Mouse (Mus musculus): ENCODE data around the gene Lmnb2. TPM values are rescaled to one million over a fixed set of nuclear protein-coding genes. Genes with fewer than 3 reads are reported as not detected.

The Lmnb2 gene
- polyA plus RNA-seq, 2 experiments: 2.8 to 11.3 TPM

GRCm38 (mm10) chr10:80936810-80937164, 18.7 kb upstream of the Lmnb2 start:
- Histone ChIP-seq H3K4me1 (replicated peaks; ENCODE audit: control insufficient read depth in 2 of 2, insufficient read depth in 2 of 2, low read length in 1 of 2) (peaks cover 9 to 20% of the 10 kb centered on the region in 2 experiments), H3K27me3 (ENCODE audit: control insufficient read depth, insufficient read depth, low read length) (peaks cover 67% of the 10 kb centered on the region), H3K36me3 (replicated peaks; ENCODE audit: control insufficient read depth, insufficient read depth, low read depth) (no peaks in the 10 kb centered on the region), H3K4me2 (ENCODE audit: low read depth) (peak overlapping the region; percentile 44; the same call in 1 of the 2 replicates), H3K9ac (replicated peaks) (no peak overlapping the region), H3K4me3 (ENCODE audit: insufficient read depth in 1 of 2, low read depth in 2 of 2, low read length in 2 of 2) (no peak overlapping the region), H3K27ac (no peak overlapping the region), H3K9me3 (ENCODE audit: control insufficient read depth, low read length) (no peaks in the 10 kb centered on the region)
- ATAC-seq (ENCODE audit: insufficient read depth) (no peak), DNase-seq (ENCODE audit: low read depth in 3 of 3, low spot score in 3 of 3) (no peak)
- TF ChIP-seq EP300 (IDR thresholded peaks at IDR 0.05; ENCODE audit: low read depth) (no peak), CTCF (IDR thresholded peaks at IDR 0.05; ENCODE audit: low read depth) (no peak)
- 19% methylated on average over 6 of the region's 6 CpGs for WGBS (ENCODE audit: insufficient replicate concordance)

DNA sequence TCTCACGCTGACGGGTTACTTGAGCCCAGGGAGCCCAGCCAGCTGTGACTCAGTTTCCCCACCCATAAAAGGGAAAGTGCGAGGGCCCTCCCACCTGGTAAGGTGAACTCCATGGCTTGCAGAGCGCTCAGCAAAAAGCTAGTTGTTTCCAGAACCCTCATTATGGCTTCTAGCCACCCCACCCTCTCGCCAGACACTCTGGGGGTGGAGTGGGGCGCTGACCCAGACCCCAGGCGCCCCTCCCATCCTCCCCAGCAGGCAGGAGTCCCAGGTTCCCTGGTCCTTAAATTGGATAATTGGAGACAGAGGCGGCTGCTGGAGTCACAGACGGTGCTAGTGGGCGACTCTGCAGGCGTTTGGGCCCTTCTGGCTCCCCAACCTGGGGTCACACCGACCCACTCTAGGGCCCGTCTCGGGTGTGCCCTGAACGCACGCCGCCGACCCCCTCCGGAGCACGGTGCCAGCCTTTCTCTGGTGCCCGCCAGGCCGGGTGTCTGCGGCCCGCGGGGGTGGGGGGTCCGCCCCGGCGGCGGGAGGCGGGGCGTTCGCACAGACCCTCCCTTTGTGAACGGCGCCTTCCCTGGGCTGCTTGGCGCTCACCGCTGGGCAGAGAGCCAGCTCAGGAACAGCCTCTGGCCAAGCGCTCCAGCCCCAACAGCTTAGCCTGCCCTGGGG, 18.2 kb upstream of the Lmnb2 start:
- Histone ChIP-seq H3K4me1 (replicated peaks; ENCODE audit: control insufficient read depth in 2 of 2, insufficient read depth in 2 of 2, low read length in 1 of 2) (peaks cover 9 to 19% of the 10 kb centered on the region in 2 experiments), H3K4me3 (ENCODE audit: insufficient read depth in 1 of 2, low read depth in 2 of 2, low read length in 2 of 2) (no peak overlapping the region), H3K4me2 (ENCODE audit: low read depth) (peak overlapping the region; percentile 44), H3K9me3 (ENCODE audit: control insufficient read depth, low read length) (no peaks in the 10 kb centered on the region), H3K27me3 (ENCODE audit: control insufficient read depth, insufficient read depth, low read length) (peaks cover 73% of the 10 kb centered on the region), H3K36me3 (replicated peaks; ENCODE audit: control insufficient read depth, insufficient read depth, low read depth) (no peaks in the 10 kb centered on the region), H3K27ac (no peak overlapping the region), H3K9ac (replicated peaks) (no peak overlapping the region)
- 3% methylated on average over 37 of the region's 37 CpGs for WGBS (ENCODE audit: insufficient replicate concordance)
- TF ChIP-seq CTCF (IDR thresholded peaks at IDR 0.05; ENCODE audit: low read depth) (no peak), EP300 (IDR thresholded peaks at IDR 0.05; ENCODE audit: low read depth) (no peak)
- DNase-seq (ENCODE audit: low read depth in 3 of 3, low spot score in 3 of 3): no peak
- ATAC-seq (ENCODE audit: insufficient read depth): no peak

- Histone ChIP-seq H3K4me1 (replicated peaks; ENCODE audit: control insufficient read depth in 2 of 2, insufficient read depth in 2 of 2, low read length in 1 of 2) (peaks cover 9 to 17% of the 10 kb centered on the region in 2 experiments), H3K27ac (no peak overlapping the region), H3K9ac (replicated peaks) (no peak overlapping the region), H3K27me3 (ENCODE audit: control insufficient read depth, insufficient read depth, low read length) (peaks cover 78% of the 10 kb centered on the region), H3K4me2 (ENCODE audit: low read depth) (no peak overlapping the region), H3K9me3 (ENCODE audit: control insufficient read depth, low read length) (no peaks in the 10 kb centered on the region), H3K36me3 (replicated peaks; ENCODE audit: control insufficient read depth, insufficient read depth, low read depth) (no peaks in the 10 kb centered on the region), H3K4me3 (ENCODE audit: insufficient read depth in 1 of 2, low read depth in 2 of 2, low read length in 2 of 2) (no peak overlapping the region)
- TF ChIP-seq EP300 (IDR thresholded peaks at IDR 0.05; ENCODE audit: low read depth) (no peak), CTCF (IDR thresholded peaks at IDR 0.05; ENCODE audit: low read depth) (no peak)
- ATAC-seq (ENCODE audit: insufficient read depth) (no peak), DNase-seq (ENCODE audit: low read depth in 3 of 3, low spot score in 3 of 3) (no peak)
- WGBS (ENCODE audit: insufficient replicate concordance): 10% methylated on average over 17 of the region's 17 CpGs
These were observed 17.7 kb upstream of the Lmnb2 start for GRCm38 (mm10) chr10:80935698-80936097.

DNA sequence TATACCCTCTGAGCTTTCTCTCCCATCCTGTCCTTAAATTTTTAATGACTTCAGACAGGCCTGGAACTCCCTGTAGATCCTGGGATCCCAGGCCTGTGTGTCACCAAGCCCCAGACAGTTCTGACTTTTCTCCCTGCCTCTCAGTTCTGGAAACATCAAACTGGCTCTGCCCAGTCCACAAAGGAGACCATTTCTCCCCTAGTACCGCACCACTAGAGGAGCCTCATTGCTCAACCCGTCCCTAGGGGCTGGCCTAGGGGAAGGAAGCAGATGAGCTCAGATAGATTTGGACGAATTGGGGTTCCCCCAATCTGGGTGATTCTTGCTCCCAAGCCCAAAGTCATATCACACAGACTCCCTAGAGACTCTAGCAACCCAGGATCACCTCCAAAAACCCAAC, 17.2 kb upstream of the Lmnb2 start:
- peaks cover 6 to 14% of the 10 kb centered on the region in 2 experiments for H3K4me1 ChIP-seq (replicated peaks; ENCODE audit: control insufficient read depth in 2 of 2, insufficient read depth in 2 of 2, low read length in 1 of 2)
- H3K27me3 ChIP-seq (ENCODE audit: control insufficient read depth, insufficient read depth, low read length): peaks cover 83% of the 10 kb centered on the region
- H3K9ac ChIP-seq (replicated peaks): no peak overlapping the region
- H3K4me2 ChIP-seq (ENCODE audit: low read depth): no peak overlapping the region
- DNase-seq (ENCODE audit: low read depth in 3 of 3, low spot score in 3 of 3) (no peak), ATAC-seq (ENCODE audit: insufficient read depth) (no peak)
- no peaks in the 10 kb centered on the region for H3K36me3 ChIP-seq (replicated peaks; ENCODE audit: control insufficient read depth, insufficient read depth, low read depth)
- H3K27ac ChIP-seq: no peak overlapping the region
- 6% methylated on average over 3 of the region's 3 CpGs for WGBS (ENCODE audit: insufficient replicate concordance)
- H3K9me3 ChIP-seq (ENCODE audit: control insufficient read depth, low read length): no peaks in the 10 kb centered on the region
- TF ChIP-seq EP300 (IDR thresholded peaks at IDR 0.05; ENCODE audit: low read depth) (no peak), CTCF (IDR thresholded peaks at IDR 0.05; ENCODE audit: low read depth) (no peak)
- no peak overlapping the region for H3K4me3 ChIP-seq (ENCODE audit: insufficient read depth in 1 of 2, low read depth in 2 of 2, low read length in 2 of 2)

DNA sequence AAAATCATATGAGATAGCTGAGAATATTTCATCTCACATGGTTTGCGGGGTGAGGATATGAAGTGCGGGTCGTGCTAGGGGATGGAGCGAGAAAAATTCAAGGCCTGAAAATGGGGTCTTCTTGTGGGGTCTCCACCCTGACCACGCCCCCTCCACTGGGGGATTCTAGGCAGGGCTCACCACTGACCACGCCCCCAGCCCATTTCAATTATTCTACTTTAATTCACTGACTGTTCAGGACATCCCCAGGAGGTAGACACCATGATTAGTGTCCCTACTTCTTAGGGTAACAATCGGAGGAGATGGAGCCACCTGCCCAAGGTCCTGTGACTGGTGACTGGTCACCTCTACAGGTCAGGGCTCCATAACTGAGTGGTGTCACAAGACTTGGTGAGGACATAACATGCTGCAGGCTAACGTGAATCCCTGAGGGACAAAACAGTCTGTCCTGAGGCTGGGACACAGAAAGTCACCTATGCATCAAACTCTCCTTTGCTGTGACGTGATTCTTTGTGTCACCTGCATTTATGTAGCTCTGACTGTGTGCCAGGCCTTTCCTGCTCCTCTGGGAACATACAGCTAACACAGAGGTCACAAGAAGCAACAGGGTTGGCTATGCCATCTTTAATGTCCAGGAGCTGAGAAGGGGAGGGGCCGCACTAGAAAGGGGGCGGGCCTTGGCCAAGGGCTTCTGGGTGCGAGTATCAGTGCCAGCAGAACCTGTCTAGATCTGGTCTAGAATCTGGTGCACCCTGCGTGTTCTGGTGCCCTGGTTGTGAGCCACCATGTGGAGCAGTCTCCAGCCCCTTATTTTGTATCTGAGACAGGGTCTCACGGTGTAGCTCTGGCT, 16.3 kb upstream of the Lmnb2 start:
- peaks cover 2 to 8% of the 10 kb centered on the region in 2 experiments for H3K4me1 ChIP-seq (replicated peaks; ENCODE audit: control insufficient read depth in 2 of 2, insufficient read depth in 2 of 2, low read length in 1 of 2)
- 49% methylated on average over 14 of the region's 14 CpGs for WGBS (ENCODE audit: insufficient replicate concordance)
- no peak overlapping the region for H3K27ac ChIP-seq
- H3K27me3 ChIP-seq (ENCODE audit: control insufficient read depth, insufficient read depth, low read length): peaks cover 86% of the 10 kb centered on the region
- H3K4me2 ChIP-seq (ENCODE audit: low read depth): no peak overlapping the region
- no peak for TF ChIP-seq EP300 (IDR thresholded peaks at IDR 0.05; ENCODE audit: low read depth)
- no peak for TF ChIP-seq CTCF (IDR thresholded peaks at IDR 0.05; ENCODE audit: low read depth)
- DNase-seq (ENCODE audit: low read depth in 3 of 3, low spot score in 3 of 3) (no peak), ATAC-seq (ENCODE audit: insufficient read depth) (no peak)
- no peak overlapping the region for H3K4me3 ChIP-seq (ENCODE audit: insufficient read depth in 1 of 2, low read depth in 2 of 2, low read length in 2 of 2)
- H3K9ac ChIP-seq (replicated peaks): no peak overlapping the region
- no peaks in the 10 kb centered on the region for H3K9me3 ChIP-seq (ENCODE audit: control insufficient read depth, low read length)
- H3K36me3 ChIP-seq (replicated peaks; ENCODE audit: control insufficient read depth, insufficient read depth, low read depth): no peaks in the 10 kb centered on the region

All from liver, embryonic 14.5 days (tissue).